Comparison of ENCODE assay signal across 25 mouse cellular contexts in genomic region chr16:13212781-13213180, GRCm38 (mm10).
"Had no signal": no experiment of that assay in that cellular context is flagged by ENCODE, and none has a peak within 500 bp of the region (broad histone marks: within the 10 kb centered on the region; RNA-seq: fewer than 3 reads in every experiment).

No protein-coding gene starts in this region.

- ATAC-seq: hindbrain, embryonic 16.5 days; inflammation-experienced regulatory T-cells, adult 6 months had no signal

- H3K4me2 ChIP-seq: heart, embryonic 12.5 days; hindbrain, embryonic 12.5 days; hindbrain, embryonic 14.5 days; limb, embryonic 12.5 days; liver, embryonic 11.5 days; liver, embryonic 13.5 days; liver, embryonic 15.5 days had no signal

- H3K27me3 ChIP-seq: heart, embryonic 12.5 days; hindbrain, embryonic 12.5 days; limb, embryonic 12.5 days; liver, embryonic 13.5 days; liver, embryonic 15.5 days had no signal

- H3K9me3 ChIP-seq: heart, embryonic 10.5 days; heart, embryonic 12.5 days; hindbrain, embryonic 10.5 days; hindbrain, embryonic 12.5 days; limb, embryonic 10.5 days; limb, embryonic 12.5 days; liver, embryonic 13.5 days; liver, embryonic 15.5 days had no signal

- DNase-seq: gastrocnemius, postnatal 14 days; gastrocnemius, postnatal 36 days; heart, adult 11 months; heart, postnatal 10 days; heart, postnatal 4 days; kidney, adult 18-20 months; kidney, adult 8-10 months; kidney, postnatal 10 days; kidney, postnatal 25 days; kidney, postnatal 4 days; layer of hippocampus, adult 9-11 months; layer of hippocampus, postnatal 36 days; liver; liver, embryonic 13.5 days had no signal

- H3K9ac ChIP-seq: heart, embryonic 12.5 days; hindbrain, embryonic 12.5 days; hindbrain, embryonic 14.5 days; limb, embryonic 12.5 days; liver, embryonic 13.5 days; liver, embryonic 15.5 days had no signal

- H3K36me3 ChIP-seq: heart, embryonic 10.5 days; heart, embryonic 12.5 days; hindbrain, embryonic 10.5 days; hindbrain, embryonic 12.5 days; limb, embryonic 10.5 days; limb, embryonic 12.5 days; liver, embryonic 13.5 days; liver, embryonic 15.5 days had no signal

- H3K27ac ChIP-seq: heart, embryonic 10.5 days; hindbrain, embryonic 10.5 days; hindbrain, embryonic 12.5 days; hindbrain, embryonic 14.5 days; limb, embryonic 10.5 days; limb, embryonic 12.5 days; liver, embryonic 13.5 days; liver, embryonic 15.5 days had no signal

- H3K4me3 ChIP-seq: heart, embryonic 10.5 days; heart, embryonic 12.5 days; hindbrain, embryonic 10.5 days; hindbrain, embryonic 12.5 days; limb, embryonic 10.5 days; limb, embryonic 12.5 days; liver, embryonic 13.5 days; liver, embryonic 15.5 days had no signal

- H3K4me1 ChIP-seq: hindbrain, embryonic 10.5 days; hindbrain, embryonic 12.5 days; liver, embryonic 13.5 days; liver, embryonic 15.5 days had no signal
